Mouse (Mus musculus) hindbrain, embryonic 14.5 days (tissue): Measurements from ENCODE around the gene Pigs. TPM values are rescaled to one million over a fixed set of nuclear protein-coding genes. Genes with fewer than 3 reads are reported as not detected.

ENCODE experiments used
- ATAC-seq: fragments of 200-750 bp; cut with Nextera tagmentation; 2 replicates; pipeline ENCODE4 v1.8.0; 2017; ENCODE audit warnings: moderate number of reproducible peaks, mild to moderate bottlenecking, moderate TSS enrichment, moderate library complexity; ENCODE audit not compliant: low FRiP score
- DNase-seq: peaks from one replicate; pipeline ENCODE4 v3.0.0-alpha.2; 2015; ENCODE audit warnings: low spot score
- H3K27ac ChIP-seq: fragments of 300-500 bp; sonication (generic); 2 replicates; pipeline ENCODE4 v1.5.1; 2014; ENCODE audit warnings: mild to moderate bottlenecking, moderate library complexity
- H3K27me3 ChIP-seq: fragments of 300-500 bp; sonication (generic); 2 replicates; pipeline ENCODE4 v1.6.1; 2014; ENCODE audit warnings: mild to moderate bottlenecking, low read length, mixed read lengths; ENCODE audit not compliant: control insufficient read depth, insufficient read depth
- H3K36me3 ChIP-seq: fragments of 300-500 bp; sonication (generic); replicated peaks from 2 replicates; pipeline ENCODE4 v1.6.1; 2014; ENCODE audit not compliant: control insufficient read depth, insufficient read depth
- H3K4me1 ChIP-seq: fragments of 300-500 bp; sonication (generic); replicated peaks from 2 replicates; pipeline ENCODE4 v1.6.1; 2014; ENCODE audit warnings: antibody characterized with exemption, low read length, mixed read lengths; ENCODE audit not compliant: control insufficient read depth, insufficient read depth
- H3K4me2 ChIP-seq: fragments of 300-500 bp; sonication (generic); replicated peaks from 2 replicates; pipeline ENCODE4 v1.6.1; 2014; ENCODE audit warnings: mild to moderate bottlenecking, moderate library complexity
- H3K4me3 ChIP-seq: fragments of 300-500 bp; sonication (generic); replicated peaks from 2 replicates; pipeline ENCODE4 v1.5.1; 2014; ENCODE audit warnings: mild to moderate bottlenecking, low read length
- H3K9ac ChIP-seq: fragments of 300-500 bp; sonication (generic); 2 replicates; pipeline ENCODE4 v1.6.1; 2014
- H3K9me3 ChIP-seq: fragments of 300-500 bp; sonication (generic); 2 replicates; pipeline ENCODE4 v1.6.1; 2016; ENCODE audit warnings: low read length; ENCODE audit not compliant: control insufficient read depth
- WGBS: fragments of 180-500 bp; shearing (Covaris S2); extraction: QIAGEN DNeasy Blood & Tissue Kit; methylation state at CpG from one replicate; pipeline ENCODE4 v1.1.7; 2014; 5-methylcytosine and 5-hydroxymethylcytosine counted together
- polyA plus RNA-seq: library from polyadenylated mRNA; unstranded; fragments of >200 nt; fragmentation: Nextera tagmentation; extraction: Ambion mirVana; gene quantifications from 2 replicates; pipeline ENCODE4 v1.2.1, GENCODE M21; 2014

Pigs gene
- polyA plus RNA-seq, 1 experiment from 2014 or later = 76.5 TPM

DNA sequence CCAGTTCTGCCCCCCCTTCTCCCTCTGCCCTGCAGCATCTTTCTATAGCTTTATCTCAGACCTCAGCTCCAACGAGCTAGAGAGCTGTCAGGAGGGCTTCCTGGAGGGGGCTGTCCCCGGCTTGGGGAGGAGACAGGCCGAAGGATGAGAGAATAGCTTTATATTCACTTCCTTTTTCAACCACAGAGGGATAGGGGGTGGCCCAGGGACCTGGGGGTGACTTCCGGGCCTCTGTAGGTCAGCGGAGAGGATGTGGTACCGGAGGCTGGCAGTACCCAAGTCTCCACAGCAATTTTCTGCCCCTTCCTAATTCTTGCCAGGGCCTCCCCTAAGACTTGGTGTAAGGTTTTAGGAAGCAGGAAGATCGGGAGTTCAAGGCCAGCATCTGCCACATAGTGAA lies 17.6 kb downstream of the Pigs start:
- 85% methylated on average over 7 of the region's 7 CpGs for WGBS
- Histone ChIP-seq H3K9ac (no peak overlapping the region), H3K36me3 (peaks cover 21% of the 10 kb centered on the region), H3K27ac (no peak overlapping the region), H3K4me3 (no peak overlapping the region), H3K27me3 (no peaks in the 10 kb centered on the region), H3K4me2 (no peak overlapping the region), H3K4me1 (peaks cover 28% of the 10 kb centered on the region), H3K9me3 (no peaks in the 10 kb centered on the region)
- DNase-seq = no peak
- no peak for ATAC-seq

DNA sequence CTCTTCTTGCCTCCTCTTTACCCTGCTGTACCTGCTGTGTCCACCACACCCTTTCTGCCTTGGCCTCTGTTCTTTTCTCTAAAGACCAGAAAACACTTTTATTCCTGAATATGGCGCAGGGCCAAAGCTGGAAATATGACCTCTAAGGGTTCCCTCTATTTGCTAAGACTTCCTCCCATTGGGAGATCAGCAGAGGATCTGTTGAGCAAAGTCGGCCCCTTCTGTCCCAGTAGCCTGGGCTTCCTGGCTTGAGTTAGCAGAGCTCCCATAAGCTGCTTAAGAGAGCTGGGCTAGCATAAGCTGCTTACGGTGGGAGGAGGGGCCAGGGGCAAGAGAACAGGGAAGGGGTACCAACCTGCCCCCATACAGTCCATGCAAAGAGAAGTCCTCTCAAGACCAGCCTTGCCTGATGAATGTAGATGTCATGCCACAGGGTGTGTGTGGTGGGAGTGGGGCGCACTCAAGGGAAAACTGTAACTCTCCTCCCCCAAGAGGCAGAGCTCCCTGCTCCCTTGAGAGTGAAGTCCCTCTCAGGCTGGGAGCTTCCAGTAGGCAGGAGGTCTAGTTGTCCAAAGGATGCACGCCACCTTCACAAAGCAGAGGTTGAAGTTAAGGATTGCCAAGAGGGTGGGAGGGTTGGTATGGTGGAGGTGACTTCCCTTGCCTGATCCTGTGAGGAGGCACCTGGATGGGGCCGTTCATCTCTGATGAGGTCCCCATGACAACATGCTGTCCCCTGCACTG lies 18.3 kb downstream of the Pigs start:
- Histone ChIP-seq H3K27me3 (no peaks in the 10 kb centered on the region), H3K4me3 (no peak overlapping the region), H3K27ac (no peak overlapping the region), H3K4me1 (peaks cover 28% of the 10 kb centered on the region), H3K4me2 (no peak overlapping the region), H3K9me3 (no peaks in the 10 kb centered on the region), H3K9ac (no peak overlapping the region), H3K36me3 (peaks cover 16% of the 10 kb centered on the region)
- WGBS = 84% methylated on average over 6 of the region's 6 CpGs
- DNase-seq (no peak), ATAC-seq (no peak)

DNA sequence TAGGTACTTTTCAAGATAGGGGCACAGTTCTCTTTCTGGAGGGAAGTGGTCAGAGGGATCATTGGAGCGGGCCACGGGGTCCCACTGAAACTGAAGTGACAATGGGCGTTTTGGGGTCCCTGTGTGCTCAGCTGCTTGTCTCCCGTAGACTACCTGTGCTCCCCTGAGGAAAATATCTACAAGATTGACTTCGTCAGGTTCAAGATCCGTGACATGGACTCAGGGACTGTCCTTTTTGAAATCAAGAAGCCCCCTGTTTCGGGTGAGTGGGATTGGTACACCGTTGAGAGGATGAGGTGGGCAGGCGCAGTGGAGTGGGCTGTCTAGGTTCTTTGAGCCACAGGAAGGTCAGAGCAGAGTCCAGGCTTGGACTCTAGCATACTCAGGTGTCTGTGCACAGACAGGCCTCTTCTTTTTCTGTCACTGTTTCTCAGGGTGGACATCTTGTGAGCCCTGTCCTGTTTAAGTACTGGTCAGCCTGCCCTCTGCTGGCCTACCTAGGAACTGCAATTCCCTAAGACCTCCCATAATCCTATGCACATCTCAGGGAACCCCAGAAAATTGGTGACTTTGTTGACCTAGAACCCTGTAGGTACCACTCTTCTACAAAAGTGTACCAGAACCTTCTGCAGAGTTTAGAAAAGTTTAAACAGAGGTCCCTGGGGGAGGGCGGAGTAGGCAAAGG lies 19.0 kb downstream of the Pigs start:
- no peak overlapping the region for H3K4me3 ChIP-seq
- no peak overlapping the region for H3K4me2 ChIP-seq
- H3K9ac ChIP-seq = no peak overlapping the region
- ATAC-seq (no peak), DNase-seq (peak; percentile 82)
- no peaks in the 10 kb centered on the region for H3K27me3 ChIP-seq
- peaks cover 28% of the 10 kb centered on the region for H3K4me1 ChIP-seq
- H3K27ac ChIP-seq = no peak overlapping the region
- H3K36me3 ChIP-seq = peaks cover 13% of the 10 kb centered on the region
- no peaks in the 10 kb centered on the region for H3K9me3 ChIP-seq
- 90% methylated on average over 10 of the region's 10 CpGs for WGBS

DNA sequence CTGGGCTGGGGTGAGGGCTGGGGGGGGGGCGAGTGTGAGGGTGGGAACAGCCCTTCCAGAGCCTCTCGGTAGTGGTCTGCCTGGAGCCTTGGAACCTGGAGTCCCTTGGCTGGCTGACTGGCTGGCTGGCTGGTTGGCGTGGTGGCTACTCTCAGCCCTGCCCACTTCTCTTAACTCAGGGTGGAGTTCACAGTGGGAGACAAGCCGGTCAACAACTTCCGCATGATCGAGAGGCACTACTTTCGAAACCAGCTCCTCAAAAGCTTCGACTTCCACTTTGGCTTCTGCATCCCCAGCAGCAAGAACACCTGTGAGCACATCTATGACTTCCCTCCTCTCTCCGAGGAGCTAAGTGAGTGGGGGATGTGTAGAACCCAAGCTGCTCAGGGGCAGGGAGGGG lies 19.7 kb downstream of the Pigs start:
- no peak overlapping the region for H3K4me3 ChIP-seq
- no peak overlapping the region for H3K9ac ChIP-seq
- ATAC-seq (no peak), DNase-seq (no peak)
- H3K36me3 ChIP-seq = peaks cover 13% of the 10 kb centered on the region
- no peaks in the 10 kb centered on the region for H3K27me3 ChIP-seq
- H3K9me3 ChIP-seq = no peaks in the 10 kb centered on the region
- 71% methylated on average over 9 of the region's 9 CpGs for WGBS
- peaks cover 28% of the 10 kb centered on the region for H3K4me1 ChIP-seq
- H3K27ac ChIP-seq = no peak overlapping the region
- no peak overlapping the region for H3K4me2 ChIP-seq

DNA sequence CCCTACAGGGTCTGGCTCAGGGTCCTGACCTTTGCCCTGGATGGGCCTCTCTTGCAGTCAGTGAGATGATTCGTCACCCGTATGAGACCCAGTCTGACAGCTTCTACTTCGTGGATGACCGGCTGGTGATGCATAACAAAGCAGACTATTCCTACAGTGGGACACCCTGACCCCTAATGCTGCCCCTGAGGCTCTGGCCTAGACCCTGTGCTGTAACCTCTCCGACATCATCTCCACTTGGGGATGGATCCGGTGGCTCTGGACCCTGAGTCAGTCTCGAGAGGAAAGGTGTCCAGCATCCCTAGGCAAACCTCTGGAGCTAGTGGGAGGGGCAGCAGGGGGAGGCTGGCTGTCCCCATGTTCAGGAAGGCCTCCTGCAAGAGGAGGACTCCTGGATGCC lies 20.3 kb downstream of the Pigs start:
- 42% methylated on average over 7 of the region's 7 CpGs for WGBS
- ATAC-seq = no peak

DNA sequence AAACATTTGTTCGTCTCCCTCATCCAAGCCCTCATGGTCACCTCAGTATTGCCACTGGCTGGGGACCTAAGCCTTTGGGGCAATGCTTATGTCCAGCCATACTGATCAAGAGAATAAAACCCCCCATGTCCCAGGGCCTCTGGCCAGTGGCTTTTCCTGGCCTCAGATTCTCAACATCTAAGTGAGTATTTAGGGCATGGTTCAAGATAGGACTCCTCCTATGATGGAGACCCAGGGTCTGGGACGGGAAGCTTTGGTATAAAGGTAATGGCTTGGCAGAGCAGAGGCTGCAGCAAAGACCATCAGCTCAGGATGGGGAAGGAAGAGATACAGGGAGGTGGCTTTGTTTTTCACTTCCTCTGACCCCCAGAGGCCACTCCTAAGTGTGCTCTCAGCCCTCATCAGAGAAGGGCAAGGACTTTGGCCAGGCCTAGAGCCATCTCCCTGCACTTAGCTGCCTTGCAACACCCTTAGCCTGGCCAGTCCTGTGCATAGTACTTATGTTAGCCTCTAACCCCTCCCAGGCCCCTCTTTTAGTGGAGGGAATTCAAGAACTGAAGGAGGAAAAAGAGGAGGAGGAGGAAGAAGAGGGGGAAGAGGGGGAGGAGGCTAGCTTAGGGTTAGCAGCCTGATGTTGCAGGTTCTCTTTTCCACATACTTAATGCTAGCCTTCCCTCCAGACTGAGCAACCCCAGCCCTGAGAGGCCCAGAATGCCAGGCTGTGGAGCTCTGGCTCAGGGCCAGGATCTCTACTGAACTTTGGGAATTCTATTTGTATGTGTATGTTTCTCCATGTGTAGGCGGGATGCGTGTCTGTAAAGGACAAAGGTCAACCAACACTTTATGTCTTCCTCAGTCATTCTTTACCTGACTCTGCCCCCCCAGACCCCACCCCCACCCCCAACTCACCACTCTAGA lies 21.5 kb downstream of the Pigs start:
- ATAC-seq (no peak), DNase-seq (no peak)
- WGBS = 87% methylated on average over 4 of the region's 4 CpGs
- no peak overlapping the region for H3K9ac ChIP-seq
- H3K4me1 ChIP-seq = peaks cover 25% of the 10 kb centered on the region
- H3K4me2 ChIP-seq = no peak overlapping the region
- H3K36me3 ChIP-seq = peaks cover 13% of the 10 kb centered on the region
- H3K4me3 ChIP-seq = no peak overlapping the region
- no peaks in the 10 kb centered on the region for H3K9me3 ChIP-seq
- no peaks in the 10 kb centered on the region for H3K27me3 ChIP-seq
- no peak overlapping the region for H3K27ac ChIP-seq

More for the DNA sequence above, 20.3 kb downstream of the Pigs start:
- Histone ChIP-seq H3K27me3 (no peaks in the 10 kb centered on the region), H3K36me3 (peaks cover 13% of the 10 kb centered on the region), H3K4me1 (peaks cover 28% of the 10 kb centered on the region), H3K4me3 (no peak overlapping the region), H3K9ac (no peak overlapping the region), H3K4me2 (no peak overlapping the region), H3K27ac (no peak overlapping the region), H3K9me3 (no peaks in the 10 kb centered on the region)
- DNase-seq = no peak

DNA sequence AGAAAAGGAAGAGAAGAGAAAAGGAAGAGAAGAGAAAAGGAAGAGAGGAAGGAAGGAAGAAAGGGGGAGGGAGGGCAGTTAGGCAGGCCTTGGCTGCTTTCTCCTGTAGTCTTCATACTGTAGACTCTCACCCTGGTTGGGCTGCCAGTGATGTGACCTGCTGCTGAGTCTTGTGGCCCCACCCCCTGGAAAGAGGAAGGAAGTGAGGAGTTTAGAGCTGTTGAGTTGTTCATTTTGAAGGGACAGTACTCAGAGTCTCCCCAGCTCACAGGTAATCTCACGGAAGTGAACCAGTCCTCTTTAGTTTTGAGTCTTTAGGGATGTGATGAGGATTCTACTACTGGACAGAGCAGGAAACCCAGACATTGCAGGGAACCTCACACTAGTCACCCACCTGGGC lies 24.9 kb downstream of the Pigs start:
- DNase-seq = no peak
- WGBS = 100% methylated on average over 1 of the region's 1 CpGs
- no peak overlapping the region for H3K27ac ChIP-seq

DNA sequence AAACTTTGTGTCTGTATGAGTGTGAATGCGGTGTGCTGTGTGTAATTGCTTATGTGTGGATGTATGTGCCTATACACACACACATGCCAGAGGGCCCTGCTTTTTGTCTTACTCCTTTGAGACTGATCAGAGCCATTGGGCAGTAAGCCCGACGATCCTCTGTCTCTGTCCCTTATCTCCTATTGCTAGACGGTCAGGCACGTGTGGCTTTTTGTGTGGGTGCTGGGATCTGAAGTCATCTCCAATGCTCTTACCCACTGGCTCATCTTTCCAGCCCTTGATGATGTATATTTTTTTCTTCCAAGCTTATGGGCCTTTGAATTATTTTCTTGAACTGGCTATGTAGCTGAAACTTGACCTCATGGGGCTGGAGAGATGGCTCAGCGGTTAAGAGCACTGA lies 26.7 kb downstream of the Pigs start:
- H3K4me3 ChIP-seq = no peak overlapping the region
- ATAC-seq (no peak), DNase-seq (no peak)
- H3K4me2 ChIP-seq = no peak overlapping the region
- H3K4me1 ChIP-seq = no peaks in the 10 kb centered on the region
- H3K9me3 ChIP-seq = no peaks in the 10 kb centered on the region
- no peaks in the 10 kb centered on the region for H3K27me3 ChIP-seq
- no peak overlapping the region for H3K9ac ChIP-seq
- H3K27ac ChIP-seq = no peak overlapping the region
- no peaks in the 10 kb centered on the region for H3K36me3 ChIP-seq
- WGBS = 88% methylated on average over 6 of the region's 6 CpGs

More for the DNA sequence above, 24.9 kb downstream of the Pigs start:
- Histone ChIP-seq H3K36me3 (peaks cover 11% of the 10 kb centered on the region), H3K27me3 (no peaks in the 10 kb centered on the region), H3K9ac (no peak overlapping the region), H3K9me3 (no peaks in the 10 kb centered on the region), H3K4me2 (no peak overlapping the region), H3K4me3 (no peak overlapping the region), H3K4me1 (no peaks in the 10 kb centered on the region)
- no peak for ATAC-seq
